Mouse (Mus musculus): ENCODE measurements around the gene Nmur1.

DNA sequence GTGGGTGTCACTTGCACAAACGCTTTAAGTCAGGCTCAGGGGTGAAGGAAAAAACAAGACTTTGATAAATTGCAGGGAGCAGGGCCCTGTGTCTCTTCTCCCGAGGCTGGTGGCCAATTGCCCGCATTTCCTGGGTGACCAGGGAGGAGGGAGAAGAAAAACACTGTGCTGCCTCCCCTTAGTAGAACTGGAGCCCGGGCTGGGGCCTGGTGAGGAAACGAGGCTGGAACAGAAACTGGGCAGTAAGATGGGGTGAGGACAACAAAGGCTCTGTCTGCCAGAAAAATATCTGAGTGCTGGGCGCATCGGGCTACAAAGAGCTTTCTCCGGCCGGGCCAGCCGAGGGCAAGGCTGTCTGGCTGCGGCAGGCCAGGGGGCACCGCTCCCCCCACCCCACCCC lies 8.0 kb upstream of the Nmur1 start:
- TF ChIP-seq CTCF (IDR thresholded peaks at IDR 0.05; ENCODE audit: low read depth): no peak
- TF ChIP-seq EP300 (IDR thresholded peaks at IDR 0.05; ENCODE audit: low read depth): no peak; the same call in 1 of the 2 replicates
